Mouse (Mus musculus) frontal cortex, adult (tissue): ENCODE measurements around the gene Etnppl.

Source experiments
- ATAC-seq: cut with Nextera tagmentation; 2 replicates; pipeline ENCODE4 v1.9.2; 2017; ENCODE audit warnings: mild to moderate bottlenecking, moderate library complexity, mixed read lengths; ENCODE audit not compliant: low TSS enrichment

Gene Etnppl

DNA sequence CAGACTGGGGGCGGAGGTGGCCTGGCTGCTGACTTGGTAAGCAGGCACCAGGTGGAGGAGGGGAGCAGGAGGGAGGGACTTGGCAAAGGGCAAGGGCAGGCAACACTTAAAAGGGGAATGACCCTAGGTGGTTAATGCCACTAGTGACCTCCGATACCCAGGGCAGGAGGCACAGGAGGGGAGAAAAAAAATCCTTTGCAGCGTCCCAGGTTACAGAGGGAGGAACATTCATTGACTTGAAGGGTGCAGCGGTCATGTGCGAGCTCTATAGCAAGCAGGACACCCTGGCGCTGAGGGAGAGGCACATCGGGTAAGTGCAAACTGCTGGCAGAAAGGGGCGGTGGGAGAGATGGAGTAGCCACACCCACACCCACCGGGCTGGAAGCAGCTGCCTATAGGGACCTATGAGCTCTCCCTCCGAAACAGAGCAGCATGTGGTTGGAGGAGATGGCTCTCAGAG is at the start of gene Etnppl:
Gene Etnppl, plus strand, starts transcription at position 10 of the 460 bp plus-strand sequence.
- no peak for ATAC-seq

DNA sequence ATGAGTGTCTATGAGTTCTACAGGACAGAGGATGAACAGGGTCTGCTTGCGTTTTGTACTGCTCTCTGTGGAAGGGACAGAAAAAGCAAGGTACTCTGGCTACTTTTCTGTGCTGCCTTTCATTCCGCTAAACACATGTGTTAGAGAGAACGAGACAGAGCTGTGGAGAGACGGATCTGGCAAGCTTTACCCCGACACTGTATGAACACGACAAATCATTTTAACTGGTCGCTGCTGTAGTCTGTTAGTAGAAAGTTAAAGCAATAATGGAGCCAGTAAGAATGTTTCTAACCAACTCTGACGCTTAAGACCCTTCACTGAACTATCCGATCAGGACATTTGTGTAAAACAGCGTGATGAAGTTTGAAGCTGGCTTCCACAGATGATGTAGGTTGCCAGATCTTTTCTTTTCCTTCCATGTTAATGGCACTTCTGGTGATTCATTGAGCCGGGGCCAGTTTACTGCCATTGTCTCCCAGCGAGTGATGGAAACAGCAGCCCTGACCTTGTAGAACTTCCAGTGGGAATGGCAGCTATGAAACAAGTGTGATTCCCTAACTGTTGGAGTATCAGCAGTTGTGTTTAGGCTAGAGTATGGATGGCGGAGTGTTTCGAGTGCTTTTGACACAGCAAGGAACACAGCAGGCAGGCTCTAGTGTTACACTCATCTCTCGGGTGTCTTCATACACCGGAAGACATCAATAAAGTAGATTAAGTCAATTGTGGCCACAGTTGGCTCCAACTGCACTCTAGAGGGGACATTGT is 48.7 kb upstream of the Etnppl start:
- ATAC-seq, result no peak

DNA sequence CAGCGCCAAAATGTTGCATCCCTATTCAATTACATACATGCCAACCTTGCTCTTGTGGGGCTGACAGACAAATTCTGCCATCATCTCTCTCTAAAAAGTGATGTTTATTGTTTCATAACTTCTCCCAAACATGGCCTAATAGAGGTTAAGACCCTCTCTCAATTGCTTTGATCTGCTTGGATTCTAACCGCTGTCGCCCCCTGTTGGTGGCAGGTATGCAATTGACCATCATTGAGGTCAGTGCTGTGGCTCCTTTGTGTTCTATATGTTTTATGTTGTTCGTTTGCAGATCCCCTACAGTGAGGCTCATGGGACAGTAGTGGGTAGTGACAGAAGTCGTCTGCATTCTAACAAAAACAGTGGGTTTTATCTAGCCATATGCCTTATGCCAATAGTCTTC is 44.0 kb upstream of the Etnppl start:
- 0 out of 2 replicates have a peak, but pooled peaks have one; percentile 31 for ATAC-seq

DNA sequence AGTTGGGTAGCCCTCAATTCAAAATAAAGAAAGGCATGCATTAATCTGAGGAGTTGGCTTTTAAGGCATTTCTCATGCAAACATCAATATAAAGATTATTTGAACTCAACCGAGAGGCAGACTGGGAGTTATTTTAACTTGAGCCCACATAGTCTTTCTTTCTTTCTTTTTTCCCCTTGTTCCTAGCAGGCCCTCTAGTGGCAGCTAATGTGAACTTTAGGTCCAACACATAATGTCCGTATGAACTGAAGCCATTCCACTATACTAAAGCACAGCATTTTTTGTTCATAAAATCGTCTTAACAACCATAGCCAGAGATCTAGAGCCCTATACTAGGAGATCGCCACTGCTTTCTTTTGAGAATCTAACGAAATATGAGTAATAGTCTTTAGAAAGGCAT is 42.6 kb upstream of the Etnppl start:
- ATAC-seq, result peak; percentile 95

DNA sequence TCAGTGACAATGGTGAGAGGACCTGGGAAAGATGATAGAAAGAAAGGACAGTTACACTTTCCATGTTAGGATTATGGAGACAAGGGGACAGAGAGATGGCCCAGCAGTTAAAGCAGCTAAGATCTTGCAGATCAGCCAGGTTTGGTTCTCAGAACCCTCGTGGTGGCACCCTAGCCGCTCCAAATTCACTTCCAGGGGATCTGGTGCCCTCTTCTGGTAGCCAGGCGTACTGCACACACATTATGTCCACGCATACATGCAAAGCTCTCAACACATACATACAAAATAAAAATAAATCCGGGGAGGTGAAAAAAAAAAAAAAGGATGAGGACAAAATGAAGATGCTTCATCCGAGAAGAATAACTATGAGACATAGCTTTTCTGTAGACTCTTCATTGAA is 40.6 kb upstream of the Etnppl start:
- ATAC-seq, result no peak

DNA sequence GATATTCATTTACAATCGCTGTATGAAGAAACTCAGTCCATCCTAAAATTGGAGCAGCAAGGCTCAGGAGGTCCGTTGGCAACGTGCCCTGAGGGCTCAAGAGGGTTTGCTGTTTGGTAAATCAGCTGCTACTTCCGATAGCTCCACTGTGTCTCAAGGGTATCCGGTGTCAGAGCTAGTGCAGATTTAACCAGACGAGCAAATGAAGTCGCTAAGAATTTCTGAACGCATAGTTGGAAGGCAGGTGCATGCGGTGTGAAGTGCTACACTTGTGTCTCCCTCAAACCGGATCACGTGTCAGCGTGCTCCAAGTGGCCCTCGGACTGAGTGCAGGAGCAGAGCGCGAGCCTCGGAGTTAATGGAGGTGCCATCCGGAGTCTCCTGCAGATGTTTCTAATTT is 37.7 kb upstream of the Etnppl start:
- ATAC-seq, result no peak

DNA sequence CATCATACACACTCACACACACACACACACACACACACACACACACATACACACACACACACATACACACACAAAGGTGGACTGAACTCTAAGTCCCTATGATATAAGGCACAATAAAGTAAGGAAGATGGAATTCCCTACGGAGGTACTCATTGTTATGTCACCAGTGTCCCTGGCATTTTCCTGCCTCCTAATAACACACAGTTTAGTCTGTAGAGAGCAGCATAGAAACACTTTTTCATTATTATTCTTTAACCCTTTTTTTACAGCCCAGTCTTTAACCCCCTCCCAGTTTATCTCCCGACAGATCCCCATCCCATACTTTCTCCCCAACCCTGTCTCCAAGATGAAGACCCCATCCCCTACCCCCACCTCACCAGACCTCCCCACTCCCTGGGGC is 35.7 kb upstream of the Etnppl start:
- no peak for ATAC-seq

DNA sequence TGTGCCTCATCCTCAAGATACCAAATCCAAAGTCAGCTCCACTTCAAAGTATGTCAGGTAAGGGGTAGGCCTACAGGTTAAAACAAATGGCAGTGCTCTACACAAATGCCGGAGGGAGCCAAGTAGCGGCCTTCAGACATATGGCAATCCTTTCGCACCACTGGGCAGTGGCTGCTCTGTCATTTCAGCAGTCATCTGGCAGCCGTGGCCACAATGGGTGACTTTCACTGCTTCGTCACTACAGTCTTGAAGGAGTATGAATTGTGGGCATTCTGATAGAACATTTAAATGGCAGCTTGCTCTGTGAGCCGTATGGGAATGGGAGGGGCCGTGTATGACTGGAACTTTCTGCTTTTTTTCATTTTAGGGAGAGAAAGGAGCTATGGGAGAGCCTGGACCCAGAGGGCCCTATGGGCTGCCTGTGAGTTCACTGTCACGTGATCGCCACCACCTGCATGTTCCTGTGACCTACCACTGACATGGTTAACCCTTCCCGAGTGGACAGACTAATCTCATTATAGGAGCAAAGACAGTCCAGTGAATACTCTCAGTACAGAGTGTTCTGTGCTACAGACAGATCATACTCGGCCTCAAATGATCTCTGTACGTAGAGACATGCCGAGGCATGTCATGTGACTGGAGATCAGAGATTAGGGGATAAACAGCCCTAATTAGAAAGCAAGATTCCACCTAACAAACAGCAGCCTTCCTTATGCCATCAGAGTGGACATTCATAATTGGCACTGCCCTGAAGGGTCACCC is 34.2 kb upstream of the Etnppl start:
- ATAC-seq, result no peak

DNA sequence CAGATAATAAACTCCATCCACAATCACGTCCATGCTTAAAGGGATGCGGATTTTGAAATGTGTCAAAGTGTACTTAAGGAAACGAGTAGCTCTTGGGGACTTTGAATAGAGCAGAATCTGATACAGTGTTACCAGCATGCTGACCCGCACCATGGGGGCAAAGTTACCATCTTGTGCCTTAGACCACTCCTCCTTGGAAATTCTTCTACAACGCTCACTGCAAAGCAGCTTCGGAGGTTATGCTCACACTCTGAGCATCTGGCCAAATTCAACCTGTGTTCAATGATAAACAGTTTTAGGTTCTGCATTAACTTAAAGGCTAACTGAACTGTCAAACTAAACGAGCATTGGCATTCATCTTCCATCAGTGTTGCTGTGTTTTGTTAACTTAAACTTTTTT is 33.2 kb upstream of the Etnppl start:
- ATAC-seq, result no peak

DNA sequence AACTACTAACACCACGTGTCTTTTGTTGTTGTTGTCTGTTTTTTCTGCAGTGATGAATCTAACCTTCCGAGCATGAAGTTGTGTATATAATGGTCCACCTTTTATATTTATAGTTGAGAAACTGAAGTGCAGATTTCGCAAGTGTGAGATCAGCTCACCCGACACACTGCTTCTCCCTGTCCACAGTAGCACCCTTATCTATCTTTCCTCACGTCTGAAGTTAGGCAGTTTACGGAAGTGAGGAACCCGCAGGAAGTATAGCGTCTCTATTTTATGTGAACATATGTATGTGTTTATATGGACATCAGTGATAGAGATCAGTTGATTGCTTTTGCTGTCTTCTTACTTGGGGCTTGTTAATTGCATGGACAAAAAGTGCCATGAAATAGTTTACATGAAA is 22.2 kb upstream of the Etnppl start:
- no peak for ATAC-seq

DNA sequence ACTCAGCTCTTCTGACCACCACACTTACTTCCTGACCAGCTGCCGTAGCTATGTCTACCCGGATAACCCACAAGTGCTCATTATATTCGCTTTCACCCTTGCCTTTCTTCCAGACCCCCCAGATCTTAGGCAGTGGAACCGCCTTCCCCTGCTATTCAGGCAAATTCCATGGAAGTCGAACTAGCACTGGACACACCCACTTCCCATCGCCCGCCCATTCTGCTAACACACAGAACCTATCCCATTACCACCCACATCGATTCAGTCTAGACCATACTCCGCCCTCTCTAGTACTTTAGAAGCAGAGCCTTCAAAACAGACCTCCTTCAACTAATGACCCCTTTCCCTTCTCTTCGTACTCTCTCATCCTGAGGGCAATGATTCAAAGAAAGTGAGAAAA is 15.8 kb upstream of the Etnppl start:
- ATAC-seq, result no peak

DNA sequence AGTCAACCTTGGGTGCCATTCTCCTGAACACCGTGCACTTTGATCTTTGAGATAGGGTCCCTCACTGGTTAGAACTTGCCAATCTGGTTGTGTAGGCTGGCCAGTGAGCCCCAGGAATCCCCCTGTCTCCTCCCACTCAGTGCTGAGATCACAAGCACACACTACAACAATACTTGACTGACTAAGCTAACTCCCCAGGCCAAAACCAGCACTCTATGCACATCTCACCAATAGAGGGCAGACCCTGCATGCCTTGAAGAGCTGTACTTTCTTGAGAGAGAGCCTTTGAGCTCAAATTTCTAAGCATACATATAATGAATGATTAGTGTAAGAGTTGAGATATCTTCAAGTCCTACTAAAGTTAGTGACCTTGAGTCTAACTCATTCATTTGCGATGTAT is 9.3 kb upstream of the Etnppl start:
- peak; percentile 92 for ATAC-seq

DNA sequence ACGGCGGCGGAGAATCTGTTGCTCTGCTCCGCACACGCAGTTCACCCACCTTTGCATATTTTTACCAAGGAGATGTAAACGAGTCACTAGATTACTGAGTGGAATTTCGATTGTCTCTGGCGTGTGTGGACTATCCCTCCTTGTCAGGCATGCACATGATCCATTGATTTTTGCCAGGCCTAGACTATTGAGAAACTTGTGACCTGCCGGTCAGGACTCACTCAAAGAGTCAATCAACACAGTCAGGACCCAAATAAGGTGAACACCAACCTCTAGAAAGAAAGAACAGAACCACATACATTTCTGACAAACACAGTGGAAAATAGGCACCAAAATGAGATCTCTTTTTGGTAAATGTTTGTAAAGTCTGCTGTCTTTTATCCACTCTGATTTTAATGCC is 2.8 kb upstream of the Etnppl start:
- ATAC-seq, result no peak

DNA sequence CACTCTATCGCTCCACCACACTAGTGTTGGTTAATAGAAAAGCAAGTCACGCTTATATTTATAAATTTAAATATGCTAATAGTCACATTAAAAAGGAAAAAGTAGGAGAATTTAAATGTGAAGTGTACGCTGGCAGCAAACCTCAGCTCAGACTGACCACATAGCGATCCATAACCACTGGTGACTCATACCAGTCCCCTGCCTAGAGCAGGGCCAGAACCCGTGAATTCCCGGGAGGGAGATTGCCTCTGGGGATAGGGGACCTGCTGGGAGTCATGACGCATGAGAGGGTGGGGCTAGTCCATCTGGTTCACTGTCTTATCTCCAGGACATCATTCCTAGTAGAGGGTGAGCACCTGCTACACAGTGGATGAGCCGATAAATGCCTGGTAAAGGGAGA is 1.6 kb upstream of the Etnppl start:
- ATAC-seq, result no peak

DNA sequence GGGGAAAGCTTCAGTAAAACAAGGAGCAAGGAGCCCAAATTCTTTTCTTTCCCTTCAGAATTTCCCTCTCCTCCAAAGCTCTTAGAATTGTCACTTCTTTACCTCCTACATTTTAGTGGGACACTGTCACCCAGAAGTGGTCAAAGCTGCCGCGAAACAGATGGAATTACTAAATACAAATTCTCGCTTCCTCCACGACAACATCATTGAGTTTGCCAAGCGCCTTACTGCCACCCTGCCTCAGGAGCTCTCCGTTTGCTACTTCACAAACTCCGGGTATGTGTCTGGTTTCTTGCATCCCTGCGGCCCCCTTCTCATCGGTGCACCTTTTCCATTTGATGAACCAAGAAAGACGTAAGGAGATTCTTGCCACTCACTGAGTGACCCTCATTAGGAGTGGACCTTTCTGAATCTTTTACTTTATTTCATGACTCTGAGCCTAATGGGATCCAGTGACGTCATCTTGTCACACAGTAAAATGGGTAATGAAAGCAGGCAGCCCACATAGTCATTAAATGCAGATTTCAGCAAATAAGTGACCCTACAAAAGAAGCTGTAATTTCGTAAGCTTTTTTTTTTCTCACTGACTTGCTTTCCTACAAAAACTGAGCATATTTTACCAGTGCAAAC is 3.4 kb downstream of the Etnppl start:
- peak; percentile 87 for ATAC-seq

DNA sequence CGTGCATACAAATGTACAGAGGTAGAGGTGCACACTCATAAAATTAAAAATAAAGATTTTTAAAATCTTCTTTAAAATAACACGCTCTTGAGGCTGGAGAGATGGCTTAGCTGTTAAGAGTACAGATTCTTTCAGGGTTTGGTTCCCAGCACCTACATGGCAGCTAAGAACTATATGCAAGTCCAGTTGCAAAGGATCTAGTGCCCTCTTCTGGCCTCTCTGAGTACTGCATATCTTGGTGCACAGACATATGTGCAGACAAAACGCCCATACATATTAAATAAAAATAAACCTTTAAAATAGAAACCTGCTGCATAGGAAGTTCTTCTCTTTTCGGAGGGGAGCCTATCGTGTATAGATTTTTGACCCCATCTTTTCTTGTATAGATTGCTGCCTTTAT is 11.1 kb downstream of the Etnppl start:
- ATAC-seq, result no peak

DNA sequence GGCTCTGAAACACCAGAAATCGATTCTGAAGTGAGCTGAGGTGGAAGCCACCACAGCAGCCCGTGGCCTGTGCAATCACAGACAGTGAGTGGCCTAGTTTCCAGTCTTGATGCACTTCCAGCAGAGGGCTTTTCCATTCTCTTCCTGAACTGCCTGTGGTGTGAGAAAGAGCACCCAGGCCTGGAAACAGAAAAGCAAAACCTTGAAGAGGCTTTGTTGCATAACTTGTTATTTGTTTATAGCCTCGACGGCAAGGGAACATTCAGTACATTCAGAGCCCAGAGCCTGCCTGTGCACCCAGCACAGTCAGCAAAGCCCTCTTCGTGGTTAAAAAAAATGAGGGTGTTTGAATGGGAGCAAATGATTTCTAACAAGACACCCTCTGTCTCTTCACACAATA is 16.6 kb downstream of the Etnppl start:
- ATAC-seq, result peak; percentile 94

DNA sequence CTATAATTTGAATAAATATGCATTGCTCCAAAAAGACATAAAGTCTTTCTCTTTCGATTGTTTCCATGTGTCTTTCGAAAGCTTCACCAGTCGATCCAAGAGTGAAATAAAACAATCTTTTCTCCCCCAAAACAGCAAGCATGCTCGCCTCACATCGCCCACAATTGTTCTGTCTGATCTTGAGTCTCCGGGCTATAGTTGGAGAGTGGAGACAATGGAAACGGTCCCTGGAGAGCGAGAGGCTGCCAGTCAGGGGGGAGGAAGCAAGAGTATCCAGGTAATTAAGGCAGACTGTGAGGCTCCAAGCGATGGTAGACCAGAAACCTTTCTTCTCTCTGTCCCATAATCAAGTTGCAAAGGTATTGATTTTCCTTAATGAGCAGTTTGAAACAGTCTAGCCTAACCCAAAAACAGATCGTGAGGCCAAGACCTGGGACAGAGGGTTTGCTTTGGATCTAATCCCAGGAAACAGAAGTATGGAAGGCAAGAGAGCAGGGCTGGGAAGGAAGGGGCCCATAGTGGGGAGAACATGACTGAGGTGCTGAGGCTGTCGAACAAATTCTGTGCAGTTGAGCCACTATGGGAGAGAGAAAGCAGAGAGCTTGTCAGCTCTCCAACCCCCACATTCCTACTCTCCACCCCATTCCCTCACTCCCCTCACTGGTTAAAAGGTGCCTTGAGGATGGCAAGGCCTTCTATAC is 29.0 kb downstream of the Etnppl start:
- no peak for ATAC-seq

DNA sequence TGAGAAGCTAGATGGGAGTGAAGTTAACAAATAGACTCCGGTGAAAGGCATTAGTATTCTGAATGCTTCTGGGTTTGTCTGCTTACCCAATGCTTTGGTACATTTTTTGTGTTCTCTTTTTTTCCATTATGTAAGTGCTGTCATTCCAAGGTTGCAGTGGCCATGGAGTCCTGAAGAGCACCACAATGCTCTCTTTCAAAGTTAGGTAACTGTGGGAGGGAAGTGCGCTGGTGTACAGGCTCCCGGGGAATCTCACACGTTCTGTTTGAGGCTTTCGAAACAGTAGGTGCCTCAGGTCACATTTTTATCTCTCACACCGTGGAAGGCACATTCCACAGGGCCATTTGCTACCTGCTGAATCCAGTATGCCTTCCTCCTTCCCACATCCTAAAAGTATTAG is 32.3 kb downstream of the Etnppl start:
- peak; percentile 27; the same call in 1 of the 2 replicates for ATAC-seq

DNA sequence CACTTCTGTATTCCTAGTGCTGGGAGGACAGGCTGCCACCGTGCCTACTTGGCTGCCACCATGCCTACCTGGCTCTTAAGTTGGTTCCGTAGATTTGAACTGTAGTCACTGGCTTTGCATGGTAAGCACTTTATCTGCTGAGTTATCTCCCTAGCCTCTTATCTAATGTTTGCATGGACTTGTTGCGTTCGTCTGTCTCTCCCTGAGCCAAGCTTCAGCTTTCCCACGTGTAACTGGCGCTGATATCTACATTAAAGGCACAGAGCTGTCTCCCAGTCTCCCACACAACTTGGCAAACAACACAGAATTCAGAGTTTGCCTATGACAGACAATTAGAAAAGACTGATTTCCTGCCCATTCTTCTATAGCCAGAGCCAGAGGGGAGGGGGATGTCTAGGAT is 43.4 kb downstream of the Etnppl start:
- peak; percentile 64 for ATAC-seq

DNA sequence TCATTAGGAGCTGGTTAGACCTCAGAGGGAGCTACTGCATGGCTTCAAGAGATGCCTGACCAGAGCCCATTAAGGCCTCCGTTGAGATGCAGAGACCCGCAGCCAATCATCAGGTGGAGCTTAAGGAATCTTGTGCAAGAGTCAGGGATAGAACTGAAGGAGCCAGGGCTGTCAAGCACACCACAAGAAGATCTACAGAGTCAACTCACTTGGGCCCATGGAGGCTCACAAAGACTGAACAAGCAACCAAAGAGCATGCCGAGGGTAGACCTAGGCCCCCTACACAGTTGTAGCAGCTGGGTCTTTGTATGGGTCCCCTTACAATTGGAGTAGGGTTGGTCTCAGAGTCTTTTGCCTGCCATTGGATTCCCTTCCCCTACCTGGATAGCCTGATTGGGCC is 45.2 kb downstream of the Etnppl start:
- ATAC-seq, result no peak

DNA sequence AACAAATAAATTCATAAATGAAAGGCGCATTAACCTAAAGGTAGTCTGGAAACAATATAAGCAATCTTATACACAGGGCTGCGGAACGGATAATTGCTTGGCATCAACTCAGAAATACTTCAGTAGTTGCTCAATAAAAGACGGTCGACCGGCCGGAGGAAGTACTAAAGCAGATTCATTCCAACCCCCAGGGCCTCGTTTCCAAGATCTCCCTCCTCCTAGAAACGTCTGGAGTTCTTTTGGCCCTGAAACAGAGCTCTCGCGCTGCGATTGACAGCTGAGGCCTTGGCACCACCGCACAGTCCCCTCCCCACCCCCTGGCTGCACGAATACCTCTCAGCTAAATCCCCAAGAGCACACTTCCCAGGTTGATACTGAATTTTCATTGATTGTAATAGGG is 54.0 kb downstream of the Etnppl start:
- ATAC-seq, result no peak; the same call in 1 of the 2 replicates
